Mouse (Mus musculus): Measurements from ENCODE around the gene Ankrd44. TPM values are rescaled to one million over a fixed set of nuclear protein-coding genes. Genes with fewer than 3 reads are reported as not detected.

Ankrd44 gene
- polyA plus RNA-seq, 1 experiment = 2.2 TPM

- TF ChIP-seq MYOD1 (IDR thresholded peaks at IDR 0.05; ENCODE audit: control insufficient read depth, insufficient read length, low read depth) (no peak), USF1 (IDR thresholded peaks at IDR 0.05; ENCODE audit: low read depth) (no peak), CTCF (IDR thresholded peaks at IDR 0.05; ENCODE audit: control insufficient read depth, insufficient read depth, insufficient read length) (no peak), MYOG (IDR thresholded peaks at IDR 0.05; ENCODE audit: control insufficient read depth, extremely low read depth, insufficient read length) (no peak), FOSL1 (IDR thresholded peaks at IDR 0.05; ENCODE audit: insufficient read depth, low read length, poor library complexity, severe bottlenecking) (no peak), MAX (IDR thresholded peaks at IDR 0.05) (no peak), CEBPB (IDR thresholded peaks at IDR 0.05; ENCODE audit: low read depth) (no peak)
- Histone ChIP-seq H3K27me3 (ENCODE audit: control insufficient read depth, insufficient read depth, insufficient read length) (no peaks in the 10 kb centered on the region), H3K4me3 (ENCODE audit: insufficient read depth, poor library complexity, severe bottlenecking) (no peak overlapping the region), H3ac (ENCODE audit: control insufficient read depth, insufficient read length, low read depth) (no peak overlapping the region), H3K36me3 (ENCODE audit: control insufficient read depth, insufficient read depth) (no peaks in the 10 kb centered on the region), H3K79me3 (ENCODE audit: low read depth) (no peaks in the 10 kb centered on the region), H3K79me2 (ENCODE audit: control insufficient read depth, insufficient read depth) (no peaks in the 10 kb centered on the region)
Measured at GRCm38 (mm10) chr1:54799421-54799820, 126.8 kb downstream of the Ankrd44 start.

- Histone ChIP-seq H3K36me3 (ENCODE audit: control insufficient read depth, insufficient read depth) (no peaks in the 10 kb centered on the region), H3ac (ENCODE audit: control insufficient read depth, insufficient read length, low read depth) (no peak overlapping the region), H3K4me3 (ENCODE audit: insufficient read depth, poor library complexity, severe bottlenecking) (no peak overlapping the region), H3K79me2 (ENCODE audit: control insufficient read depth, insufficient read depth) (no peaks in the 10 kb centered on the region), H3K27me3 (ENCODE audit: control insufficient read depth, insufficient read depth, insufficient read length) (no peaks in the 10 kb centered on the region), H3K79me3 (ENCODE audit: low read depth) (no peaks in the 10 kb centered on the region)
- TF ChIP-seq FOSL1 (IDR thresholded peaks at IDR 0.05; ENCODE audit: insufficient read depth, low read length, poor library complexity, severe bottlenecking) (no peak), MAX (IDR thresholded peaks at IDR 0.05) (no peak), CEBPB (IDR thresholded peaks at IDR 0.05; ENCODE audit: low read depth) (no peak), CTCF (IDR thresholded peaks at IDR 0.05; ENCODE audit: control insufficient read depth, insufficient read depth, insufficient read length) (no peak)
Measured at GRCm38 (mm10) chr1:54798415-54798814, 127.8 kb downstream of the Ankrd44 start.

GRCm38 (mm10) chr1:54794709-54795108 is 131.5 kb downstream of the Ankrd44 start:
- no peak for TF ChIP-seq MAX (IDR thresholded peaks at IDR 0.05)
- no peak for TF ChIP-seq MYOD1 (IDR thresholded peaks at IDR 0.05; ENCODE audit: control insufficient read depth, insufficient read length, low read depth)
- TF ChIP-seq MYOG (IDR thresholded peaks at IDR 0.05; ENCODE audit: control insufficient read depth, extremely low read depth, insufficient read length) = no peak
- no peak for TF ChIP-seq CTCF (IDR thresholded peaks at IDR 0.05; ENCODE audit: control insufficient read depth, insufficient read depth, insufficient read length)
- no peak for TF ChIP-seq USF1 (IDR thresholded peaks at IDR 0.05; ENCODE audit: low read depth)
- no peak for TF ChIP-seq FOSL1 (IDR thresholded peaks at IDR 0.05; ENCODE audit: insufficient read depth, low read length, poor library complexity, severe bottlenecking)
- no peak for TF ChIP-seq CEBPB (IDR thresholded peaks at IDR 0.05; ENCODE audit: low read depth)
- no peak overlapping the region for H3ac ChIP-seq (ENCODE audit: control insufficient read depth, insufficient read length, low read depth)
- H3K36me3 ChIP-seq (ENCODE audit: control insufficient read depth, insufficient read depth) = no peaks in the 10 kb centered on the region
- no peaks in the 10 kb centered on the region for H3K27me3 ChIP-seq (ENCODE audit: control insufficient read depth, insufficient read depth, insufficient read length)
- H3K79me2 ChIP-seq (ENCODE audit: control insufficient read depth, insufficient read depth) = no peaks in the 10 kb centered on the region
- no peak overlapping the region for H3K4me3 ChIP-seq (ENCODE audit: insufficient read depth, poor library complexity, severe bottlenecking)
- H3K79me3 ChIP-seq (ENCODE audit: low read depth) = no peaks in the 10 kb centered on the region

DNA sequence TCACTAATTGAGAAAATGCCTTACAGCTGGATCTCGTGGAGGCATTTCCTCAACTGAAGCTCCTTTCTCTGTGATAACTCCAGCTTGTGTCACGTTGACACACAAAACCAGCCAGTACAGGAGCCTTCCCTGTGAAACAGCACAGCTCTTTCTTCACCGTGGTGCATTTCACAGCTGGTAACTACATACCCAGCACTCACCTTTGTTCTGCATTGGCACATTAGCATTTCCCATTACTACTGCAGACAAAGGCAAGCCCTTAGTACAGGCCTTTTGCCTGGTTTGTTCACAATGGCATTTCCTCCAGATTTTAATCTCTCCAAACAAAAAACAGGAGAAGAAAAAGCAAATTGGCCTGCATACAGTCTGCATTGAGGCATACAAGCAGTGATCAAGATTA is 134.8 kb downstream of the Ankrd44 start:
- Histone ChIP-seq H3K79me2 (ENCODE audit: control insufficient read depth, insufficient read depth) (no peaks in the 10 kb centered on the region), H3K79me3 (ENCODE audit: low read depth) (no peaks in the 10 kb centered on the region), H3K4me3 (ENCODE audit: insufficient read depth, poor library complexity, severe bottlenecking) (no peak overlapping the region), H3ac (ENCODE audit: control insufficient read depth, insufficient read length, low read depth) (no peak overlapping the region), H3K36me3 (ENCODE audit: control insufficient read depth, insufficient read depth) (no peaks in the 10 kb centered on the region), H3K27me3 (ENCODE audit: control insufficient read depth, insufficient read depth, insufficient read length) (no peaks in the 10 kb centered on the region)
- TF ChIP-seq USF1 (IDR thresholded peaks at IDR 0.05; ENCODE audit: low read depth) = no peak

DNA sequence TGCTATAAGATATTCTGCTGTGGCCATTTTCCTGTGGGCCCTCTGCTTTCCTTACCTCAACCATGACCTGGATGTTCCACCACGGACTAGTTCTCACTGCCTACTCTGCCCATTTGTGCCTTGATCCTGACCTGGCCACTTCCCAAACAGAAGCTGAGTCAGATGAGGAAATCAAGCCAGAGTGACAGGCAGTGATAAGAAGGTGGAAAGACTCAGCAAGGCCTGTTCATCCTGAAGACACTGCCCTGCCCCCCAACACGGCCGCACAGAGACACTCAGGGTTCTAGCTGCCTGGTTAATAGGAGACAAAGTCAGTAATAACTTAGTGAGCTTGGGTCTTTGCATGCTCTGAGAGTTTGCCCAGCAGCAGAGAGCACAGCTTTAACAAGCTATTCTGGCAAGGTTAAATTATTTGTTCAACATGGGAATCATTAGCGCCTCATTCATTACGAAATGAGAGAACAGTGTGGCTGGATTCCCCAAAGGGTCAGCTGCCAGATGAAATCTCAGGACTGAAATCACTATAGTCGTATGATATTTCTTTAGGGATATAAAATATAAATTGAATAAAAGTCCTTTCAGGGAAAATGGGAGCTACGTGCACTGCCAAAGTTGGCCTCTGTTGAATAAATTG is 136.7 kb downstream of the Ankrd44 start:
- Histone ChIP-seq H3K36me3 (ENCODE audit: control insufficient read depth, insufficient read depth) (no peaks in the 10 kb centered on the region), H3K79me2 (ENCODE audit: control insufficient read depth, insufficient read depth) (no peaks in the 10 kb centered on the region), H3K27me3 (ENCODE audit: control insufficient read depth, insufficient read depth, insufficient read length) (no peaks in the 10 kb centered on the region), H3K4me3 (ENCODE audit: insufficient read depth, poor library complexity, severe bottlenecking) (no peak overlapping the region), H3ac (ENCODE audit: control insufficient read depth, insufficient read length, low read depth) (no peak overlapping the region), H3K79me3 (ENCODE audit: low read depth) (no peaks in the 10 kb centered on the region)
- no peak for TF ChIP-seq CTCF (IDR thresholded peaks at IDR 0.05; ENCODE audit: control insufficient read depth, insufficient read depth, insufficient read length)
- TF ChIP-seq MAX (IDR thresholded peaks at IDR 0.05) = no peak
- no peak for TF ChIP-seq CEBPB (IDR thresholded peaks at IDR 0.05; ENCODE audit: low read depth)
- TF ChIP-seq FOSL1 (IDR thresholded peaks at IDR 0.05; ENCODE audit: insufficient read depth, low read length, poor library complexity, severe bottlenecking) = no peak
- no peak for TF ChIP-seq USF1 (IDR thresholded peaks at IDR 0.05; ENCODE audit: low read depth)
- TF ChIP-seq MYOG (IDR thresholded peaks at IDR 0.05; ENCODE audit: control insufficient read depth, extremely low read depth, insufficient read length) = no peak
- no peak for TF ChIP-seq MYOD1 (IDR thresholded peaks at IDR 0.05; ENCODE audit: control insufficient read depth, insufficient read length, low read depth)

GRCm38 (mm10) chr1:54788337-54788736 is 137.8 kb downstream of the Ankrd44 start:
- H3ac ChIP-seq (ENCODE audit: control insufficient read depth, insufficient read length, low read depth) = no peak overlapping the region
- no peaks in the 10 kb centered on the region for H3K27me3 ChIP-seq (ENCODE audit: control insufficient read depth, insufficient read depth, insufficient read length)
- no peak overlapping the region for H3K4me3 ChIP-seq (ENCODE audit: insufficient read depth, poor library complexity, severe bottlenecking)
- H3K79me3 ChIP-seq (ENCODE audit: low read depth) = no peaks in the 10 kb centered on the region
- TF ChIP-seq CTCF (IDR thresholded peaks at IDR 0.05; ENCODE audit: control insufficient read depth, insufficient read depth, insufficient read length) (no peak), USF1 (IDR thresholded peaks at IDR 0.05; ENCODE audit: low read depth) (no peak), MYOG (IDR thresholded peaks at IDR 0.05; ENCODE audit: control insufficient read depth, extremely low read depth, insufficient read length) (no peak), CEBPB (IDR thresholded peaks at IDR 0.05; ENCODE audit: low read depth) (no peak), FOSL1 (IDR thresholded peaks at IDR 0.05; ENCODE audit: insufficient read depth, low read length, poor library complexity, severe bottlenecking) (no peak), MYOD1 (IDR thresholded peaks at IDR 0.05; ENCODE audit: control insufficient read depth, insufficient read length, low read depth) (no peak)
- H3K36me3 ChIP-seq (ENCODE audit: control insufficient read depth, insufficient read depth) = no peaks in the 10 kb centered on the region
- no peaks in the 10 kb centered on the region for H3K79me2 ChIP-seq (ENCODE audit: control insufficient read depth, insufficient read depth)
